Mouse (Mus musculus) leukemia stem cell, adult 10-12 weeks (primary cell): ENCODE results near the gene Tmem156. TPM values are rescaled to one million over a fixed set of nuclear protein-coding genes. Genes with fewer than 3 reads are reported as not detected.

Experiments used
- polyA plus RNA-seq: library from polyadenylated mRNA; stranded (reverse); fragments of >175 nt; gene quantifications from 2 replicates; pipeline ENCODE4 v1.2.3, GENCODE M21; 2012; ENCODE audit warnings: low replicate concordance

Gene Tmem156
- 0.25 and 0.54 TPM in 2 replicates for polyA plus RNA-seq

GRCm38 (mm10) chr5:65091921-65092320 lies at the start of gene Tmem156:
Tmem156 (minus strand) TSS chr5:65092132.

GRCm38 (mm10) chr5:65106876-65107772 lies 15.2 kb upstream of the Tmem156 start, which contains the start of gene Klhl5:
Klhl5 (plus strand) TSS chr5:65107539.

Other genes starting within 250 kb of the Tmem156 start
- 0.61 and 1.2 TPM in 2 replicates for gene Tlr1, start 158.6 kb downstream of the Tmem156 start, polyA plus RNA-seq
- 0.58 TPM in 1 of 2 replicates, not detected in the other for gene Tlr6, start 132.0 kb downstream of the Tmem156 start, polyA plus RNA-seq
- gene Fam114a1, start 122.1 kb downstream of the Tmem156 start, polyA plus RNA-seq, result 0.13 TPM in 1 of 2 replicates, not detected in the other
- gene Klhl5, start 15.4 kb upstream of the Tmem156 start, polyA plus RNA-seq, result 10.7 and 16.3 TPM in 2 replicates
- gene Wdr19, start 107.6 kb upstream of the Tmem156 start, polyA plus RNA-seq, result 0.19 and 0.25 TPM in 2 replicates
- gene Rfc1, start 243.5 kb upstream of the Tmem156 start, polyA plus RNA-seq, result 7.1 and 17.5 TPM in 2 replicates